Mouse (Mus musculus): ENCODE results near the gene Dnajc11.

- TF ChIP-seq CTCF (IDR thresholded peaks at IDR 0.05; ENCODE audit: extremely low read depth, insufficient read depth, insufficient read length, insufficient replicate concordance) (no peak), POLR2A (IDR thresholded peaks at IDR 0.05; ENCODE audit: low read depth, low read length) (no peak)
Measured at GRCm38 (mm10) chr4:151901422-151901821, 32.1 kb upstream of the Dnajc11 start.
